ENCODE assay signal across 37 mouse cellular contexts in genomic region chr2:114008321-114008720, GRCm38 (mm10). TPM values are rescaled to one million over a fixed set of nuclear protein-coding genes. Genes with fewer than 3 reads are reported as not detected.
"Had no signal": no experiment of that assay in that cellular context is flagged by ENCODE, and none has a peak within 500 bp of the region (broad histone marks: within the 10 kb centered on the region; RNA-seq: fewer than 3 reads in every experiment).

No protein-coding gene starts in this region.

- H3K27ac ChIP-seq: heart, embryonic 10.5 days; hindbrain, embryonic 10.5 days; hindbrain, embryonic 12.5 days; hindbrain, embryonic 14.5 days; intestine, embryonic 15.5 days; layer of hippocampus, adult 2 months; left cerebral cortex, adult 2 months; limb, embryonic 10.5 days; limb, embryonic 12.5 days; liver, embryonic 13.5 days; liver, embryonic 15.5 days had no signal

- H3K4me2 ChIP-seq: heart, embryonic 12.5 days; hindbrain, embryonic 12.5 days; hindbrain, embryonic 14.5 days; intestine, embryonic 15.5 days; limb, embryonic 12.5 days; liver, embryonic 11.5 days; liver, embryonic 13.5 days; liver, embryonic 15.5 days had no signal

- DNase-seq: gastrocnemius, postnatal 10 days; gastrocnemius, postnatal 25 days; heart, adult 18-20 months; heart, postnatal 10 days; heart, postnatal 4 days; kidney, adult 18-20 months; kidney, adult 8-10 months; kidney, postnatal 10 days; kidney, postnatal 25 days; kidney, postnatal 4 days; liver; liver, embryonic 13.5 days; liver, postnatal 0 days had no signal

- H3K9me3 ChIP-seq: heart, embryonic 10.5 days; heart, embryonic 12.5 days; hindbrain, embryonic 10.5 days; hindbrain, embryonic 12.5 days; intestine, embryonic 15.5 days; limb, embryonic 10.5 days; limb, embryonic 12.5 days; liver, embryonic 13.5 days; liver, embryonic 15.5 days had no signal

- H3K9ac ChIP-seq: heart, embryonic 12.5 days; hindbrain, embryonic 12.5 days; hindbrain, embryonic 14.5 days; intestine, embryonic 15.5 days; limb, embryonic 12.5 days; liver, embryonic 13.5 days; liver, embryonic 15.5 days; liver, postnatal 0 days had no signal

- H3K36me3 ChIP-seq: heart, embryonic 10.5 days; heart, embryonic 12.5 days; hindbrain, embryonic 10.5 days; hindbrain, embryonic 12.5 days; intestine, embryonic 15.5 days; limb, embryonic 10.5 days; limb, embryonic 12.5 days; liver, embryonic 13.5 days; liver, embryonic 15.5 days had no signal

- ATAC-seq: hindbrain, embryonic 16.5 days; inflammation-experienced regulatory T-cells, adult 6 months; intestine, embryonic 15.5 days; intestine, postnatal 0 days; liver, postnatal 0 days had no signal

- H3K4me1 ChIP-seq: hindbrain, embryonic 12.5 days; intestine, embryonic 15.5 days; liver, embryonic 13.5 days; liver, embryonic 15.5 days had no signal

- H3K4me3 ChIP-seq: heart, embryonic 10.5 days; heart, embryonic 12.5 days; hindbrain, embryonic 10.5 days; hindbrain, embryonic 12.5 days; intestine, embryonic 15.5 days; layer of hippocampus, adult 2 months; left cerebral cortex, adult 2 months; limb, embryonic 10.5 days; limb, embryonic 12.5 days; liver, embryonic 13.5 days; liver, embryonic 15.5 days had no signal

RNA-seq across cellular contexts. Expression of gene Gjd2, which starts 5.1 kb away (rescaled TPM):
- total RNA-seq: gastrocnemius, postnatal 10 days; gastrocnemius, postnatal 25 days; granulocyte monocyte progenitor cell, adult 5-6 weeks; heart, adult 18-20 months; heart, adult 8-10 months; heart, postnatal 10 days; heart, postnatal 25 days; heart, postnatal 4 days had no signal
- polyA plus RNA-seq: heart, embryonic 10.5 days; heart, embryonic 12.5 days; heart, embryonic 14.5 days; inflammation-experienced regulatory T-cells, adult 6 months; kidney, embryonic 14.5 days; limb, embryonic 10.5 days; limb, embryonic 12.5 days; liver, embryonic 11.5 days; liver, embryonic 13.5 days; liver, embryonic 15.5 days; liver, postnatal 0 days had no signal

RNA-seq across cellular contexts. Expression of gene Actc1, which starts 45.0 kb away (rescaled TPM):
- total RNA-seq: granulocyte monocyte progenitor cell, adult 5-6 weeks; layer of hippocampus, adult 2 months; layer of hippocampus, postnatal 10 days; layer of hippocampus, postnatal 25 days; left cerebral cortex, adult 2 months; left cerebral cortex, postnatal 10 days; left cerebral cortex, postnatal 36 days had no signal
- polyA plus RNA-seq: inflammation-experienced regulatory T-cells, adult 6 months had no signal
